Mouse (Mus musculus) liver, adult (tissue): ENCODE measurements at regions not wholly inside any gene's neighbourhood (a gene's known extent, or its start where the extent isn't known, plus 50 kb on each side); places are given as distances from the start of the nearest gene placed in this dataset.

ENCODE experiments used
- GATA4 ChIP-seq: IDR thresholded peaks from 2 replicates; pipeline ENCODE4 v1.6.1; 2014; ENCODE audit warnings: mild to moderate bottlenecking, low read length; ENCODE audit not compliant: insufficient replicate concordance

- TF ChIP-seq GATA4 = no peak
Measured at GRCm38 (mm10) chr11:31766296-31766695, 94.6 kb upstream of the Bod1 start.

- no peak for TF ChIP-seq GATA4
Measured at GRCm38 (mm10) chr11:31767727-31768495, 96.2 kb upstream of the Bod1 start.

GRCm38 (mm10) chr11:31769804-31770654 is 98.3 kb upstream of the Bod1 start:
- no peak for TF ChIP-seq GATA4

- no peak for TF ChIP-seq GATA4
Measured at GRCm38 (mm10) chr11:31770881-31771280, 99.2 kb upstream of the Bod1 start.

- no peak for TF ChIP-seq GATA4
Measured at GRCm38 (mm10) chr11:31771491-31772439, 100.1 kb upstream of the Bod1 start.

- no peak for TF ChIP-seq GATA4
Measured at GRCm38 (mm10) chr11:31777531-31777930, 94.5 kb upstream of the Cpeb4 start.

- TF ChIP-seq GATA4 = no peak
Measured at GRCm38 (mm10) chr11:31778766-31779165, 93.2 kb upstream of the Cpeb4 start.

GRCm38 (mm10) chr11:31779267-31779666 is 92.7 kb upstream of the Cpeb4 start:
- TF ChIP-seq GATA4 = no peak

GRCm38 (mm10) chr11:31780969-31781368 is 91.0 kb upstream of the Cpeb4 start:
- TF ChIP-seq GATA4 = no peak

GRCm38 (mm10) chr11:31781605-31782004 is 90.4 kb upstream of the Cpeb4 start:
- TF ChIP-seq GATA4 = no peak

- no peak for TF ChIP-seq GATA4
Measured at GRCm38 (mm10) chr11:31783506-31784063, 88.4 kb upstream of the Cpeb4 start.

GRCm38 (mm10) chr11:31784332-31784901 is 87.6 kb upstream of the Cpeb4 start:
- TF ChIP-seq GATA4 = no peak

GRCm38 (mm10) chr11:31785160-31785559 is 86.9 kb upstream of the Cpeb4 start:
- no peak for TF ChIP-seq GATA4

GRCm38 (mm10) chr11:31787376-31787775 is 84.6 kb upstream of the Cpeb4 start:
- TF ChIP-seq GATA4 = no peak

GRCm38 (mm10) chr11:31787917-31788703 is 83.9 kb upstream of the Cpeb4 start:
- no peak for TF ChIP-seq GATA4
